Mouse (Mus musculus) embryonic facial prominence, embryonic 12.5 days (tissue): ENCODE data around the gene Tspan32. TPM values are rescaled to one million over a fixed set of nuclear protein-coding genes. Genes with fewer than 3 reads are reported as not detected.

ENCODE experiments used
- ATAC-seq: fragments of 200-750 bp; cut with Nextera tagmentation; 2 replicates; pipeline ENCODE4 v1.8.0; 2017; ENCODE audit not compliant: insufficient number of reproducible peaks, insufficient read depth, low FRiP score, low TSS enrichment
- H3K27ac ChIP-seq: fragments of 300-500 bp; sonication (generic); 2 replicates; pipeline ENCODE4 v1.5.1; 2016; ENCODE audit warnings: mild to moderate bottlenecking
- H3K27me3 ChIP-seq: fragments of 300-500 bp; sonication (generic); 2 replicates; pipeline ENCODE4 v1.6.1; 2016; ENCODE audit warnings: mild to moderate bottlenecking, moderate library complexity
- H3K36me3 ChIP-seq: fragments of 300-500 bp; sonication (generic); 2 replicates; pipeline ENCODE4 v1.6.1; 2016; ENCODE audit warnings: mild to moderate bottlenecking
- H3K4me1 ChIP-seq: fragments of 300-500 bp; sonication (generic); 2 replicates; pipeline ENCODE4 v1.6.1; 2016
- H3K4me2 ChIP-seq: fragments of 300-500 bp; sonication (generic); replicated peaks from 2 replicates; pipeline ENCODE4 v1.6.1; 2016; ENCODE audit warnings: mild to moderate bottlenecking, moderate library complexity
- H3K4me3 ChIP-seq: fragments of 300-500 bp; sonication (generic); 2 replicates; pipeline ENCODE4 v1.5.1; 2016; ENCODE audit warnings: mild to moderate bottlenecking
- H3K9ac ChIP-seq: fragments of 300-500 bp; sonication (generic); 2 replicates; pipeline ENCODE4 v1.6.1; 2016; ENCODE audit warnings: mild to moderate bottlenecking, moderate library complexity
- H3K9me3 ChIP-seq: fragments of 300-500 bp; sonication (generic); 2 replicates; pipeline ENCODE4 v1.6.1; 2016; ENCODE audit warnings: mild to moderate bottlenecking, moderate library complexity
- WGBS: fragments of 180-500 bp; shearing (Covaris S2); methylation state at CpG from one replicate; pipeline ENCODE4 v1.1.7; 2016; 5-methylcytosine and 5-hydroxymethylcytosine counted together
- polyA plus RNA-seq: library from polyadenylated mRNA; unstranded; fragments of >200 nt; fragmentation: Nextera tagmentation; extraction: Ambion mirVana; gene quantifications from 2 replicates; pipeline ENCODE4 v1.2.1, GENCODE M21; 2016

Tspan32 gene
- polyA plus RNA-seq, 1 experiment from 2014 or later = 1.9 TPM

DNA sequence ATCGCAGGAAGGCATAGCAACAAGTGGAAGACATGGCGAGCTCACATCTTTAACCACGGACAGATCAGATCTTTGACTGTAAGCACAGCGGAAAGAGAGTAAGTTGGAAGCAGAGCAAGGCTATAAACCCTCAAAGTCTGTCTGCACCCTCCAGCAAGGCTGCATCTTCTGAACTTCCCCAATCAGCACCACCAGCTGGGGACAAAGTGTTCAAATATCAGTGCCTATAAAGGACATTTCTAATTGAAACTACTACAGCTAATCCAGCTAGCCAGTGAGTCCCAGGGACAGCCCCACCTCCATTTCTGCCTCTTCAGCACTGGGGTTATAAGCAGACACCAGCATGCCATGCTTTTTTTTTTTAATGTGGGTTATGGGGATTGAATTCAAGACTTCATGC is 32.5 kb downstream of the Tspan32 start:
- no peak overlapping the region for H3K9ac ChIP-seq
- H3K27me3 ChIP-seq = no peaks in the 10 kb centered on the region
- no peak overlapping the region for H3K4me2 ChIP-seq
- H3K9me3 ChIP-seq = no peaks in the 10 kb centered on the region
- H3K4me3 ChIP-seq = no peak overlapping the region
- no peak for ATAC-seq
- 95% methylated on average over 4 of the region's 4 CpGs for WGBS
- no peak overlapping the region for H3K27ac ChIP-seq
- 0 out of 2 replicates have a peak, but pooled peaks cover 4% of the 10 kb centered on the region for H3K36me3 ChIP-seq
- 0 out of 2 replicates have a peak, but pooled peaks cover 1% of the 10 kb centered on the region for H3K4me1 ChIP-seq

DNA sequence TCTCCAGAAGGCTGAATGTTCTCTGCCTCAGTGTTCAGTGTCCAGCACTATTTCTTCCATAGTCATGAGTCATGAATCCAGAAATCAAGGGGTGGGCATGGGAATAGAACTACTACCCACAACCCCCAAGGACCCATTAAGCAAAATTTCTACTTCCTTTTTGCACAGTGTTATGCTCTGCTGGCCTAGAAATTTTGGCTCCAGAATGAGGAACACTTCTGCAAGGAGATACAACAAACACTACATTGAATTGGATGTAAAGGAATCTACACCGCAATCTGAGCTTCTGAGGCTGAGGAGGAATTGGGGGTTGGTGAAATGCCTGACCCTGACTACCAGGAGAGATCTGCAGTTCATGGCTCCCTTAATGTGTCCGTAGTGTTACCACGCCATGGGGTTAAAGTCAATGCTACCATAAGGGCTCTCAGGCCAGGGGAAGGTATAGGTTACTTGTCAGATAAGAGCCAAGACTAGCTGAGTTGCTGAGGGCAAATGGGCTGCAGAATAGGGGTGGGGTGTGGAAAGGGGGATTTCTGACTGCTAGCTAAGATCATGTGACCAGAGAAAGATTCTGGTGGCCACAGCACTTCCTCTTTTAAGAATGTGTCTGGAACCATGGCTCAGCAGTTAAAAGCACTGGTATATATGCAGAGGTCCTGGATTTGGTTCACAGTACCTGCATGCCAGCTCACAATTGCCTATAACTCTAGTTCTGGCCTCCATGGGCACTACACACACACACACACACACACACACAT is 33.5 kb downstream of the Tspan32 start:
- Histone ChIP-seq H3K4me3 (no peak overlapping the region), H3K9ac (no peak overlapping the region), H3K9me3 (no peaks in the 10 kb centered on the region), H3K4me1 (0 out of 2 replicates have a peak, but pooled peaks cover 3% of the 10 kb centered on the region), H3K36me3 (0 out of 2 replicates have a peak, but pooled peaks cover 4% of the 10 kb centered on the region), H3K27ac (no peak overlapping the region), H3K4me2 (no peak overlapping the region), H3K27me3 (no peaks in the 10 kb centered on the region)
- 86% methylated on average over 3 of the region's 3 CpGs for WGBS
- no peak for ATAC-seq

- H3K9me3 ChIP-seq = no peaks in the 10 kb centered on the region
- 0 out of 2 replicates have a peak, but pooled peaks cover 4% of the 10 kb centered on the region for H3K36me3 ChIP-seq
- ATAC-seq = no peak
- H3K27ac ChIP-seq = no peak overlapping the region
- H3K4me1 ChIP-seq = 0 out of 2 replicates have a peak, but pooled peaks cover 3% of the 10 kb centered on the region
- H3K9ac ChIP-seq = no peak overlapping the region
- no peak overlapping the region for H3K4me2 ChIP-seq
- no peaks in the 10 kb centered on the region for H3K27me3 ChIP-seq
- 97% methylated on average over 3 of the region's 3 CpGs for WGBS
- no peak overlapping the region for H3K4me3 ChIP-seq
Observed at GRCm38 (mm10) chr7:143040561-143040960, 35.7 kb downstream of the Tspan32 start.

DNA sequence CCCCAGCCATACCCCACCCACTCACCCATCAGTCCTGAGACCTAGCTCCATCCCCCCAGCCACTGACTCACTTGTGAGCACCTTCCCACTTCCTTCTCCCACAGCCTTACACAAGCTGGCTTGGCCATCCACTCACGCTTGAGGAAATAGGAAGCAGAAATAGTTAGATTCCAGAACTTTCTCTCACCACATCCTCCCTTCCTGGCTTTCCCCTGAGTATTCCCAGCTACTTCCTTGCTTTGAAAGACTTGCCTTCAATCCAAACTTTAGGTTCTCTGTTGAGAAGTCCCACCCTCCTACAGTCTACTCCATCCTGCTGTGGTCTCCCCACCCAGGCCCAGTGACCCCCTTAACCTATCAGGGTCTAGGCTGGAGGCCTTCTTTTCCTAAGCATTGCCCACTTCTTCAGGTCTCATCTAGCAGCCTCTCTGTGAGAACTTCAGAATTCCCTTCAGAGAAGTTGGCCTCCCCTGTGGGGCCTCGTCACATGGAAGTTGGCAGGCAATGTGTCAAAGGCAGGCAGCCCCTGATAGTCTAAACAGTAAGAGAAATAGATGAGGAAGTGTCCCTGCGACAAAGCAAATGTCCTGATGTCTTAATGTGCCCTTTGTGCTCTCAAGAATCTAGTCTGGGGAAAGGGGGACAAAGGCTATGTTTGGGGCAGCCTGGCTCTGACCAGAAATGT is 36.4 kb downstream of the Tspan32 start:
- Histone ChIP-seq H3K36me3 (0 out of 2 replicates have a peak, but pooled peaks cover 4% of the 10 kb centered on the region), H3K27me3 (no peaks in the 10 kb centered on the region), H3K4me2 (no peak overlapping the region), H3K9ac (no peak overlapping the region), H3K4me1 (0 out of 2 replicates have a peak, but pooled peaks cover 3% of the 10 kb centered on the region), H3K27ac (no peak overlapping the region), H3K4me3 (no peak overlapping the region), H3K9me3 (no peaks in the 10 kb centered on the region)
- WGBS = 86% methylated on average over 3 of the region's 3 CpGs
- no peak for ATAC-seq

DNA sequence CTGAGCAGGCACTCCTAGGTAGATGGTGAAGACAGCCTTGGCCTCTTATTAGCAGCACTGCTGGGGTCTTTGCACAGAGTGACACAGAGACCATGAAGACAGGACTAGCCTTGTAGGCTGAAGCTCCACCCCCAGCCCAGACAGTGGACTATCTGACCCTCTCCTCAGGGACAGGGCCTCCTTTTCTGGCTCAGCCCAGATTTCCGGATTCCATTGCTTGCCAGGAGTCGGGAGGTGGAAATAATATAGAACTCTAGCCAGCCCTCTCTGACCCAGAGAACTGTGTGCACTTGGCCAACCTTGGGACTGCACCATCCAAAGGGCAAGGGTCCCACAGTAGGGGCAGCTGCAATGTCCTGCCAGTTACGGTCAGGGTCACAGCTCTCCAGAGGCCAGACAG is 37.2 kb downstream of the Tspan32 start:
- Histone ChIP-seq H3K4me1 (0 out of 2 replicates have a peak, but pooled peaks cover 3% of the 10 kb centered on the region), H3K27ac (no peak overlapping the region), H3K9ac (no peak overlapping the region), H3K36me3 (no peaks in the 10 kb centered on the region), H3K9me3 (no peaks in the 10 kb centered on the region), H3K4me2 (no peak overlapping the region), H3K27me3 (no peaks in the 10 kb centered on the region), H3K4me3 (no peak overlapping the region)
- 71% methylated on average over 3 of the region's 3 CpGs for WGBS
- no peak for ATAC-seq

GRCm38 (mm10) chr7:143042897-143043300 is 38.1 kb downstream of the Tspan32 start:
- no peak overlapping the region for H3K27ac ChIP-seq
- no peak overlapping the region for H3K4me2 ChIP-seq
- 71% methylated on average over 3 of the region's 3 CpGs for WGBS
- no peak for ATAC-seq
- H3K9ac ChIP-seq = no peak overlapping the region
- H3K9me3 ChIP-seq = no peaks in the 10 kb centered on the region
- H3K27me3 ChIP-seq = no peaks in the 10 kb centered on the region
- H3K4me3 ChIP-seq = no peak overlapping the region
- H3K36me3 ChIP-seq = no peaks in the 10 kb centered on the region
- 0 out of 2 replicates have a peak, but pooled peaks cover 3% of the 10 kb centered on the region for H3K4me1 ChIP-seq

GRCm38 (mm10) chr7:143044049-143044825 is 39.4 kb downstream of the Tspan32 start:
- H3K4me3 ChIP-seq = no peak overlapping the region
- no peaks in the 10 kb centered on the region for H3K36me3 ChIP-seq
- ATAC-seq = no peak
- no peak overlapping the region for H3K27ac ChIP-seq
- 0 out of 2 replicates have a peak, but pooled peaks cover 3% of the 10 kb centered on the region for H3K4me1 ChIP-seq
- no peak overlapping the region for H3K9ac ChIP-seq
- 92% methylated on average over 2 of the region's 2 CpGs for WGBS
- H3K9me3 ChIP-seq = no peaks in the 10 kb centered on the region
- H3K27me3 ChIP-seq = no peaks in the 10 kb centered on the region
- no peak overlapping the region for H3K4me2 ChIP-seq

- H3K9ac ChIP-seq = no peak overlapping the region
- ATAC-seq = no peak
- H3K4me2 ChIP-seq = no peak overlapping the region
- H3K27ac ChIP-seq = no peak overlapping the region
- H3K4me1 ChIP-seq = 0 out of 2 replicates have a peak, but pooled peaks cover 3% of the 10 kb centered on the region
- no peaks in the 10 kb centered on the region for H3K36me3 ChIP-seq
- no peak overlapping the region for H3K4me3 ChIP-seq
- no peaks in the 10 kb centered on the region for H3K27me3 ChIP-seq
- no peaks in the 10 kb centered on the region for H3K9me3 ChIP-seq
Observed at GRCm38 (mm10) chr7:143044826-143045206, 40.0 kb downstream of the Tspan32 start.

- 84% methylated on average over 7 of the region's 7 CpGs for WGBS
- Histone ChIP-seq H3K27me3 (no peaks in the 10 kb centered on the region), H3K4me2 (no peak overlapping the region), H3K9me3 (no peaks in the 10 kb centered on the region), H3K4me3 (no peak overlapping the region), H3K4me1 (0 out of 2 replicates have a peak, but pooled peaks cover 3% of the 10 kb centered on the region), H3K9ac (no peak overlapping the region), H3K36me3 (no peaks in the 10 kb centered on the region), H3K27ac (no peak overlapping the region)
- no peak for ATAC-seq
Observed at GRCm38 (mm10) chr7:143046358-143046757, 41.5 kb downstream of the Tspan32 start.

- H3K27me3 ChIP-seq = no peaks in the 10 kb centered on the region
- WGBS = 64% methylated on average over 3 of the region's 3 CpGs
- no peaks in the 10 kb centered on the region for H3K36me3 ChIP-seq
- no peak overlapping the region for H3K9ac ChIP-seq
- H3K4me1 ChIP-seq = peaks cover 13% of the 10 kb centered on the region
- no peak overlapping the region for H3K4me2 ChIP-seq
- H3K27ac ChIP-seq = no peak overlapping the region
- H3K9me3 ChIP-seq = no peaks in the 10 kb centered on the region
- no peak overlapping the region for H3K4me3 ChIP-seq
- no peak for ATAC-seq
Observed at GRCm38 (mm10) chr7:143049331-143049730, 44.5 kb downstream of the Tspan32 start.
